Mouse (Mus musculus): ENCODE results near the gene Gadd45a. TPM values are rescaled to one million over a fixed set of nuclear protein-coding genes. Genes with fewer than 3 reads are reported as not detected.

The Gadd45a gene
- polyA plus RNA-seq, 1 experiment from 2014 or later: 20.3 TPM

GRCm38 (mm10) chr6:67013293-67013948, 23.8 kb downstream of the Gadd45a start:
- Histone ChIP-seq H3K4me3 (no peak overlapping the region), H3K27me3 (no peaks in the 10 kb centered on the region), H3K27ac (replicated peaks) (no peak overlapping the region), H3K9ac (replicated peaks) (no peak overlapping the region), H3K9me3 (no peaks in the 10 kb centered on the region), H3K4me2 (replicated peaks) (no peak overlapping the region), H3K36me3 (no peaks in the 10 kb centered on the region), H3K4me1 (no peaks in the 10 kb centered on the region; the same call in 1 of the 2 replicates)
- WGBS: 95% methylated on average over 6 of the region's 6 CpGs
- ATAC-seq (ENCODE audit: low FRiP score, low read depth): no peak

- H3K4me1 ChIP-seq: no peaks in the 10 kb centered on the region; the same call in 1 of the 2 replicates
- no peak for ATAC-seq (ENCODE audit: low FRiP score, low read depth)
- H3K9me3 ChIP-seq: no peaks in the 10 kb centered on the region
Observed at GRCm38 (mm10) chr6:67011217-67011518, 26.1 kb downstream of the Gadd45a start.

GRCm38 (mm10) chr6:67010370-67011216, 26.7 kb downstream of the Gadd45a start:
- ATAC-seq (ENCODE audit: low FRiP score, low read depth): peak; percentile 41; the same call in 1 of the 2 replicates
- Histone ChIP-seq H3K36me3 (no peaks in the 10 kb centered on the region), H3K4me3 (no peak overlapping the region), H3K4me2 (replicated peaks) (no peak overlapping the region), H3K4me1 (no peaks in the 10 kb centered on the region; the same call in 1 of the 2 replicates), H3K27ac (replicated peaks) (no peak overlapping the region), H3K27me3 (no peaks in the 10 kb centered on the region), H3K9ac (replicated peaks) (no peak overlapping the region), H3K9me3 (no peaks in the 10 kb centered on the region)
- 58% methylated on average over 7 of the region's 7 CpGs for WGBS

More at GRCm38 (mm10) chr6:67011217-67011518, 26.1 kb downstream of the Gadd45a start:
- Histone ChIP-seq H3K4me3 (no peak overlapping the region), H3K27me3 (no peaks in the 10 kb centered on the region), H3K9ac (replicated peaks) (no peak overlapping the region), H3K27ac (replicated peaks) (no peak overlapping the region), H3K36me3 (no peaks in the 10 kb centered on the region), H3K4me2 (replicated peaks) (no peak overlapping the region)

- H3K4me2 ChIP-seq (replicated peaks): no peak overlapping the region
- H3K9me3 ChIP-seq: no peaks in the 10 kb centered on the region
- H3K4me3 ChIP-seq: no peak overlapping the region
- H3K9ac ChIP-seq (replicated peaks): no peak overlapping the region
- no peak overlapping the region for H3K27ac ChIP-seq (replicated peaks)
- no peaks in the 10 kb centered on the region; the same call in 1 of the 2 replicates for H3K4me1 ChIP-seq
- H3K36me3 ChIP-seq: no peaks in the 10 kb centered on the region
- H3K27me3 ChIP-seq: no peaks in the 10 kb centered on the region
- WGBS: 89% methylated on average over 3 of the region's 3 CpGs
- no peak for ATAC-seq (ENCODE audit: low FRiP score, low read depth)
Observed at GRCm38 (mm10) chr6:67009888-67010287, 27.4 kb downstream of the Gadd45a start.

- Histone ChIP-seq H3K9ac (replicated peaks) (no peak overlapping the region), H3K4me3 (no peak overlapping the region), H3K9me3 (no peaks in the 10 kb centered on the region), H3K4me2 (replicated peaks) (no peak overlapping the region), H3K27me3 (no peaks in the 10 kb centered on the region), H3K36me3 (no peaks in the 10 kb centered on the region), H3K4me1 (no peaks in the 10 kb centered on the region), H3K27ac (replicated peaks) (no peak overlapping the region)
- no peak for ATAC-seq (ENCODE audit: low FRiP score, low read depth)
Observed at GRCm38 (mm10) chr6:66999800-67000199, 37.5 kb downstream of the Gadd45a start.

- 89% methylated on average over 2 of the region's 2 CpGs for WGBS
- Histone ChIP-seq H3K27me3 (no peaks in the 10 kb centered on the region), H3K36me3 (no peaks in the 10 kb centered on the region), H3K9me3 (no peaks in the 10 kb centered on the region), H3K27ac (replicated peaks) (no peak overlapping the region), H3K4me3 (no peak overlapping the region), H3K4me1 (no peaks in the 10 kb centered on the region), H3K4me2 (replicated peaks) (no peak overlapping the region), H3K9ac (replicated peaks) (no peak overlapping the region)
- ATAC-seq (ENCODE audit: low FRiP score, low read depth): no peak
Observed at GRCm38 (mm10) chr6:66998645-66999044, 38.6 kb downstream of the Gadd45a start.

- H3K9ac ChIP-seq (replicated peaks): no peak overlapping the region
- no peak for ATAC-seq (ENCODE audit: low FRiP score, low read depth)
- no peak overlapping the region for H3K4me2 ChIP-seq (replicated peaks)
- no peaks in the 10 kb centered on the region for H3K27me3 ChIP-seq
- no peak overlapping the region for H3K27ac ChIP-seq (replicated peaks)
- no peaks in the 10 kb centered on the region for H3K9me3 ChIP-seq
- no peak overlapping the region for H3K4me3 ChIP-seq
- 77% methylated on average over 1 of the region's 1 CpGs for WGBS
- H3K4me1 ChIP-seq: no peaks in the 10 kb centered on the region
- no peaks in the 10 kb centered on the region for H3K36me3 ChIP-seq
Observed at GRCm38 (mm10) chr6:66996257-66996656, 41.0 kb downstream of the Gadd45a start.

GRCm38 (mm10) chr6:66995825-66996224, 41.4 kb downstream of the Gadd45a start:
- no peak overlapping the region for H3K4me2 ChIP-seq (replicated peaks)
- H3K27me3 ChIP-seq: no peaks in the 10 kb centered on the region
- no peak overlapping the region for H3K27ac ChIP-seq (replicated peaks)
- H3K4me3 ChIP-seq: no peak overlapping the region
- no peaks in the 10 kb centered on the region for H3K4me1 ChIP-seq
- no peak for ATAC-seq (ENCODE audit: low FRiP score, low read depth)
- no peak overlapping the region for H3K9ac ChIP-seq (replicated peaks)
- H3K36me3 ChIP-seq: no peaks in the 10 kb centered on the region
- WGBS: 96% methylated on average over 1 of the region's 1 CpGs
- no peaks in the 10 kb centered on the region for H3K9me3 ChIP-seq

- 92% methylated on average over 8 of the region's 8 CpGs for WGBS
- no peak for ATAC-seq (ENCODE audit: low FRiP score, low read depth)
- H3K4me1 ChIP-seq: no peaks in the 10 kb centered on the region
Observed at GRCm38 (mm10) chr6:66994981-66995380, 42.3 kb downstream of the Gadd45a start.

GRCm38 (mm10) chr6:66992786-66993185, 44.5 kb downstream of the Gadd45a start:
- Histone ChIP-seq H3K4me1 (no peaks in the 10 kb centered on the region), H3K27me3 (no peaks in the 10 kb centered on the region), H3K27ac (replicated peaks) (no peak overlapping the region), H3K4me2 (replicated peaks) (no peak overlapping the region), H3K9ac (replicated peaks) (no peak overlapping the region), H3K36me3 (no peaks in the 10 kb centered on the region), H3K4me3 (no peak overlapping the region), H3K9me3 (no peaks in the 10 kb centered on the region)
- WGBS: 92% methylated on average over 8 of the region's 8 CpGs
- no peak for ATAC-seq (ENCODE audit: low FRiP score, low read depth)

More at GRCm38 (mm10) chr6:66994981-66995380, 42.3 kb downstream of the Gadd45a start:
- Histone ChIP-seq H3K27me3 (no peaks in the 10 kb centered on the region), H3K27ac (replicated peaks) (no peak overlapping the region), H3K36me3 (no peaks in the 10 kb centered on the region), H3K4me3 (no peak overlapping the region), H3K4me2 (replicated peaks) (no peak overlapping the region), H3K9ac (replicated peaks) (no peak overlapping the region), H3K9me3 (no peaks in the 10 kb centered on the region)

- Histone ChIP-seq H3K9me3 (no peaks in the 10 kb centered on the region), H3K27me3 (no peaks in the 10 kb centered on the region), H3K4me1 (no peaks in the 10 kb centered on the region), H3K36me3 (no peaks in the 10 kb centered on the region), H3K4me3 (no peak overlapping the region), H3K9ac (replicated peaks) (no peak overlapping the region), H3K4me2 (replicated peaks) (no peak overlapping the region), H3K27ac (replicated peaks) (no peak overlapping the region)
- 80% methylated on average over 9 of the region's 9 CpGs for WGBS
- no peak for ATAC-seq (ENCODE audit: low FRiP score, low read depth)
Observed at GRCm38 (mm10) chr6:66992232-66992631, 45.0 kb downstream of the Gadd45a start.

- Histone ChIP-seq H3K4me3 (no peak overlapping the region), H3K4me2 (replicated peaks) (no peak overlapping the region), H3K9ac (replicated peaks) (no peak overlapping the region), H3K9me3 (no peaks in the 10 kb centered on the region), H3K4me1 (no peaks in the 10 kb centered on the region), H3K36me3 (no peaks in the 10 kb centered on the region), H3K27ac (replicated peaks) (no peak overlapping the region), H3K27me3 (no peaks in the 10 kb centered on the region)
- 88% methylated on average over 3 of the region's 3 CpGs for WGBS
- ATAC-seq (ENCODE audit: low FRiP score, low read depth): no peak
Observed at GRCm38 (mm10) chr6:66989518-66989917, 47.7 kb downstream of the Gadd45a start.
